Mouse (Mus musculus) adrenal gland, adult 8-10 months (tissue): Measurements from ENCODE around the gene Emilin3. TPM values are rescaled to one million over a fixed set of nuclear protein-coding genes. Genes with fewer than 3 reads are reported as not detected.

ENCODE experiments used
- DNase-seq: peaks from one replicate; pipeline ENCODE4 v3.0.0; 2022
- total RNA-seq, 4 experiments: library from RNA; stranded (reverse); gene quantifications; 2 replicates each; pipeline ENCODE4 v1.2.4; 2022

The Emilin3 gene
- total RNA-seq, 4 experiments from 2014 or later, result not detected

GRCm38 (mm10) chr2:160872395-160872794 is 39.7 kb downstream of the Emilin3 start:
- DNase-seq, result peak; percentile 62

DNA sequence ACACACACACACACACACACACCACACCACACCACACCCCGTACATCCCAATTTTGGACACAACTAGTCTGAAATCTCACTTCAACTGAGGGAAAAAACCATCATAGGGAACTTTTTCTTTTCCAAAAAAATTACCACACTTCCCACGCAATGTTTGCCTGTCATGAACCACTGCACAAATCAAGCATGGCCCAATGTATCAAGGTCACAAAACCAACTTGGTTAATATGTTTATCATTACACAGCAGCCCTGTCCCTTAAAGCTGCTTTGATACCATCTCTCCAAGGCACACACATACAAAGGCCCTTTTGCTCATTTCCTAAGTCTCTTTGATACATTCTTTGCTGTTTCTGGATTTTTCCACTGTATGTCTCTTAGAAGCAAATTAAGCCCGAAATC is 40.8 kb downstream of the Emilin3 start:
- DNase-seq, result no peak

DNA sequence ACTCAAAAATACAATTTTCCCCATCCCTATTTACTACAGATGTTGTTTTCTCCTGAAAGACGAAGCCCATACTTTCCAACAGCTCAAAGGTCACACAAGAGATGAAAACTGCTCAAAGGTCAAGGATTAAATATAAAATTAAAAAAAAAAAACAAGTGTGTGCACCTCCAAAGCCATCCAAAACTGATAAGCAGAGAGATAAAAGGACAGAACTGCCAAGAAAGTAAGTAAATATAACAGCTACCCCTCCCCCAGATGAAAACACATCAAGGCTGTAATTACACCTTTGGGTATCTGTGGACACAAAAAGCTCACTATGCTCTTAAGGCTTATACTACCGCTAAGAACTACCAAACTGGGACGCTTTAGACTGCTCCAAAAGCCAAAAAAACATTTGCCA is 42.7 kb downstream of the Emilin3 start:
- DNase-seq, result no peak

DNA sequence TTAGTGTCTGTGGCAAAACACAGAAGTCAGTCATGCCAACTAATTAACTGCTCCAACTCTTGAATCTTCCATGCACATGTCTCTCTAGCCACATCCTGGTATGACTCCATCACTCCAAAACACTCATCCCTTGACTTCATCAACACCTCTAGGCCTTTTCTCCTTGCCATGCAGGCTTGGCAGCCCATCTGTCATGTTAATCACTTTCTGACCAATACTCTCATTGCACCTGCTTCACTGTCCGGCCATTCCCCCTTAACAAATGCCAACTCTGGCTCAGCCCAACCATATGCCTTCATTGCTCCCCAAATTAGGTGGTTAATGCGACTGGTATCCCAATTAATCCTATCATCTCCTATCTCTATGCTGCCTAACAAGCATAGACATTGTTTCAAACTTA is 46.9 kb downstream of the Emilin3 start:
- DNase-seq, result no peak

GRCm38 (mm10) chr2:160864112-160864511 is 48.0 kb downstream of the Emilin3 start:
- DNase-seq, result no peak

DNA sequence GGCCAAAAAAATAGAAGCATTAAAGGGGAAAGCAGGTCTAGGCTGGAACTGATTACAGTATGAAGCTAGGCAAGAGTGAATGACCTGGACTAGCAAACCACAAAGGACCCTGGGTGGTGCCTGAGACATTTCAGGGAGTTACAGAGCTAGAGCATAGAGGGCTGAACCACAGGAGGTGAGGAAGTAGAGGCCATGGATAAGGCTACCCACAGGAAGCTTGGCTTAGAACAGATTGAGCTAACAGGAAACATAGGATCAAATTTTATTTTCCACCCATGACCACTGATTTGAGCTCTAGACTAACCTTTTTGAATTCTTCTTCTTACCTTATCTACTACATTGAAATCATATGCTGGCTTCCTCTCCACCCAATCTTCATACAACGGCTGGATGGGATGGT is 51.8 kb downstream of the Emilin3 start:
- no peak for DNase-seq

Other genes starting within 250 kb of the Emilin3 start
- gene Plcg1, start 181.0 kb downstream of the Emilin3 start, total RNA-seq, result 10 to 100 TPM; 57.8 to 92.9 (median 81.0) TPM
- gene Zhx3, start 39.3 kb downstream of the Emilin3 start, total RNA-seq, result 10 to 100 TPM; 66.1 to 97.0 (median 75.6) TPM
- 10 to 100 TPM; 39.0 to 84.3 (median 50.2) TPM for gene Lpin3, start 31.7 kb downstream of the Emilin3 start, total RNA-seq
- 10 to 100 TPM; 33.5 to 67.6 (median 45.5) TPM for gene Chd6, start 196.7 kb upstream of the Emilin3 start, total RNA-seq